Mouse (Mus musculus) stomach, postnatal 0 days (tissue): Measurements from ENCODE around the gene Cd4.

Experiments
- CTCF ChIP-seq: IDR thresholded peaks from 2 replicates; pipeline ENCODE4 v1.5.1; 2016; ENCODE audit warnings: antibody characterized with exemption, low read depth, mild to moderate bottlenecking, moderate library complexity
- EP300 ChIP-seq: optimal IDR thresholded peaks from 2 replicates; pipeline ENCODE3; 2016; ENCODE audit warnings: antibody characterized with exemption

GRCm38 (mm10) chr6:124817971-124818370, 70.0 kb downstream of the Cd4 start:
- TF ChIP-seq CTCF (no peak), EP300 (no peak)
